Mouse (Mus musculus): ENCODE measurements at regions not wholly inside any gene's neighbourhood (a gene's known extent, or its start where the extent isn't known, plus 50 kb on each side); places are given as distances from the start of the nearest gene placed in this dataset.

DNA sequence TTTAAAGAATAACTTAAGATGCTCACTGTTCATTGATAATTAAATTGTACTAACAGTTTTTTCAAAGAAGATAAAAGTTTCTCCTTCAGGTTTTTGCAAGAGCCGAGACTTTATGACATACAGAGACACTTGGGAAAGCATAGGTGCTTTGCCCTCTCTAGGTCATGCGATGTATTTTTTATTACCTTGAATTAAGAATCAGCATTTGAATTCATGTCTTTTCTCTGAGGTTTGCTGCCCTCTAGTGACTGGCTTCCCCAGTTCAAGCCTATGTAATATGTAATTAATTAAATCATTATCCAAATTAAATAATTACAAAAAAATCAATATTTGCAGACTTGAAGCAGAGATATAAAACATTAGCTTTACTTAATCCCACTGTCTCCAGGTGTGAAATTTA, 174.4 kb downstream of the Fam198b start (continued):
- no peak for TF ChIP-seq ZMIZ1 (IDR thresholded peaks at IDR 0.05; ENCODE audit: low read depth, low read length)
- no peak for TF ChIP-seq CHD1 (IDR thresholded peaks at IDR 0.05; ENCODE audit: low read depth, low read length)
- no peak for TF ChIP-seq USF1 (IDR thresholded peaks at IDR 0.05; ENCODE audit: low read depth, low read length)
- no peak for TF ChIP-seq USF2 (IDR thresholded peaks at IDR 0.05; ENCODE audit: borderline replicate concordance in 1 of 2, insufficient read depth in 1 of 2, low read depth in 1 of 2, low read length in 2 of 2)
- TF ChIP-seq ZC3H11A (IDR thresholded peaks at IDR 0.05; ENCODE audit: low read depth, low read length): peak; percentile 99
- no peak for TF ChIP-seq KAT2A (conservative IDR thresholded peaks at IDR 0.05; ENCODE audit: low read depth, low read length)
- TF ChIP-seq ETS1 (IDR thresholded peaks at IDR 0.05; ENCODE audit: low read depth, low read length): no peak
- no peak for TF ChIP-seq POLR2AphosphoS2 (IDR thresholded peaks at IDR 0.05; ENCODE audit: low read length)
- no peak for TF ChIP-seq JUND (IDR thresholded peaks at IDR 0.05; ENCODE audit: low read depth, low read length)
- TF ChIP-seq NELFE (IDR thresholded peaks at IDR 0.05; ENCODE audit: low read depth, low read length): no peak
- 0 out of 2 replicates have a peak, but pooled peaks have one; percentile 31 for TF ChIP-seq MYC (IDR thresholded peaks at IDR 0.05; ENCODE audit: low read depth, low read length)
- no peak for TF ChIP-seq POLR2AphosphoS5 (IDR thresholded peaks at IDR 0.05; ENCODE audit: borderline replicate concordance, low read depth, low read length)
- 0 out of 2 replicates have a peak, but pooled peaks have one; percentile 23 for TF ChIP-seq RCOR1 (IDR thresholded peaks at IDR 0.05; ENCODE audit: low read depth, low read length)
- TF ChIP-seq MEF2A (IDR thresholded peaks at IDR 0.05; ENCODE audit: extremely low read depth, insufficient replicate concordance, low read depth, low read length, poor library complexity, severe bottlenecking): no peak
- peak in 2 of 3 experiments; percentile 43 to 99; a peak in 5 of 6 replicates for TF ChIP-seq CTCF (IDR thresholded peaks at IDR 0.05 in 2 of 3, conservative IDR thresholded peaks at IDR 0.05 in 1 of 3; ENCODE audit: control insufficient read depth in 1 of 3, insufficient read depth in 1 of 3, low read depth in 2 of 3, low read length in 3 of 3, poor library complexity in 1 of 3, severe bottlenecking in 1 of 3)
- no peak for TF ChIP-seq MYB (IDR thresholded peaks at IDR 0.05; ENCODE audit: low read depth, low read length)
- TF ChIP-seq E2F4 (IDR thresholded peaks at IDR 0.05; ENCODE audit: borderline replicate concordance, low read depth, low read length): no peak

DNA sequence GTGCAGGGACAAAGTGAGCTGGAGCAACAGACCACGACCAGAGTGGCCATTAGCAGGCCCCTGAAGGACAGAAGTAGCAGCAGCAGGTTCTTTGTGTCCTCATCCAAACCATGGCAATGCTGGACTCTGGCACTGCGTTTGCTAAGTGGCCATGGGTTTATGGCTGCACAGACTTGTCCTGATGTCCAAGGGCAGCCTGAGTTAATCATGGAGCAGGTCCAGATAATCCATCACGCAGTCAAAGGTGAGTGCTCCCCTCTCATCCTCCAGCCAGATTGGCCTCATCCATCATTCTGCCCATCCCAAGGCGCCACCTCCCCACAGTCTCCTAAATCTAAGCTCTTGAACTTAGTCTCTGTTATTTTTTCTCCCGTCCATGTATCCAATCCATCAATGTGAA, 186.4 kb downstream of the Fam198b start:
- TF ChIP-seq HCFC1 (IDR thresholded peaks at IDR 0.05; ENCODE audit: low read depth, low read length) (no peak), MAZ (IDR thresholded peaks at IDR 0.05; ENCODE audit: low read depth, low read length) (no peak), GABPA (IDR thresholded peaks at IDR 0.05; ENCODE audit: low read depth, low read length) (no peak), CHD2 (IDR thresholded peaks at IDR 0.05; ENCODE audit: low read length) (no peak), USF1 (IDR thresholded peaks at IDR 0.05; ENCODE audit: low read depth, low read length) (no peak), ZNF384 (IDR thresholded peaks at IDR 0.05; ENCODE audit: low read depth, low read length) (no peak), MYB (IDR thresholded peaks at IDR 0.05; ENCODE audit: low read depth, low read length) (no peak), GATA1 (IDR thresholded peaks at IDR 0.05; ENCODE audit: low read depth, low read length) (no peak), MYC (IDR thresholded peaks at IDR 0.05; ENCODE audit: low read depth, low read length) (no peak)
- Histone ChIP-seq H3K4me1 (ENCODE audit: control insufficient read depth in 1 of 2, insufficient read depth in 2 of 2, low read length in 2 of 2) (no peaks in the 10 kb centered on the region), H3K9me3 (replicated peaks; ENCODE audit: insufficient read depth, low read length) (no peaks in the 10 kb centered on the region), H3K79me2 (ENCODE audit: control insufficient read depth, insufficient read depth, low read length, poor library complexity) (no peaks in the 10 kb centered on the region), H3K4me3 (ENCODE audit: control insufficient read depth in 1 of 2, insufficient read depth in 1 of 2, low read depth in 2 of 2, low read length in 2 of 2) (no peak overlapping the region), H3K27me3 (ENCODE audit: control insufficient read depth in 1 of 2, insufficient read depth in 2 of 2, low read length in 2 of 2) (peaks cover 1 to 4% of the 10 kb centered on the region in 2 experiments; a peak in 3 of 4 replicates), H3K27ac (ENCODE audit: control insufficient read depth, low read depth, low read length) (no peak overlapping the region), H3K36me3 (ENCODE audit: control insufficient read depth in 1 of 2, insufficient read depth in 2 of 2, low read length in 2 of 2) (no peaks in the 10 kb centered on the region), H3K9ac (ENCODE audit: control insufficient read depth, low read depth, low read length, poor library complexity, severe bottlenecking) (no peak overlapping the region)
- no peak for DNase-seq (ENCODE audit: low read depth, low spot score)

Measured in MEL (cell line).